Mouse (Mus musculus): ENCODE measurements around the gene Mlana. TPM values are rescaled to one million over a fixed set of nuclear protein-coding genes. Genes with fewer than 3 reads are reported as not detected.

The Mlana gene
- polyA plus RNA-seq (2011; ENCODE audit: insufficient read depth, insufficient read length, low read depth, missing spikeins) = 0.99 TPM in 1 of 2 replicates, not detected in the other

DNA sequence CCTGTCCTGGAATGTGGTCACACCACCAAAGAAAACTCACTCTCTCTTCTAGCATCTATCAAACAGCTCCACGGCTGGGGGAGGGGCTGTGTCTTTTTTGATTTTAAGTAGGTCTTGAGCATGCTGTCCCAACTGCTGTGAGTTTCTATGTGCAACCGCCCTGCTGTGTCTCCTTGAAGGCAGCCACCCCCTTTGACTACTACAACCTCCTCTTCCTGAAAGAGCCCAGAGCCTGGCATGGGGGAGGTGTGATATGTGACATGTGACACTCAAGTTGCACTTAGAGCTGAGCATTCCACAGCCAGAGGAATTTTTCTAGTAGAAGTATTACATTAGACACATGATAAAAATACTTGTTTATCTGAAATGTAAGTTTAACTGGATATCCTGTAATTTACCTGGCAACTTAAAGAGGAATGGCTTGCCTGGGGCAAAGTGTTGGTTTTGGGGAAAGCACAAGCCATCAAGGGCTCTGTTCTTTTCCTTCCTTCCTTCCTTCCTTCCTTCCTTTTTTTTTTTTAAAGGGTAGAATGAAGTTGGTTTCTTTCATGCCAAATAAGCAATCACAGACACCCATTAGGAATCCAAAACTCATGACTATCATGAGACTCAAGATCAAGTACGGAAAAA lies at the start of gene Mlana:
Gene Mlana (plus strand): TSS at position 580 of the 630 bp plus-strand sequence.
- H3K36me3 ChIP-seq (ENCODE audit: control insufficient read depth, insufficient read depth, low read length, poor library complexity, severe bottlenecking) = no peaks in the 10 kb centered on the region
- H3K4me3 ChIP-seq (ENCODE audit: low read depth, low read length) = no peak within 1 kb of the TSS
- peaks cover 3% of the 10 kb centered on the region for H3K4me1 ChIP-seq (ENCODE audit: control insufficient read depth, insufficient read depth, low read length)
- TF ChIP-seq POLR2A (IDR thresholded peaks at IDR 0.05; ENCODE audit: insufficient read depth, low read length) = no peak
- TF ChIP-seq CTCF (IDR thresholded peaks at IDR 0.05; ENCODE audit: low read depth, low read length) = no peak
- TF ChIP-seq EP300 (IDR thresholded peaks at IDR 0.05; ENCODE audit: insufficient read depth, low read depth, low read length) = no peak
- no peak within 1 kb of the TSS for H3K9ac ChIP-seq (ENCODE audit: low read depth, poor library complexity, severe bottlenecking)
- H3K9me3 ChIP-seq (replicated peaks; ENCODE audit: control insufficient read depth, insufficient read depth, low read length, poor library complexity, severe bottlenecking) = peaks cover 5% of the 10 kb centered on the region; the same call in 1 of the 2 replicates
- H3K27me3 ChIP-seq (ENCODE audit: control insufficient read depth, insufficient read depth, low read length, poor library complexity, severe bottlenecking) = no peaks in the 10 kb centered on the region
- H3K27ac ChIP-seq (ENCODE audit: insufficient read depth, low read length) = no peak within 1 kb of the TSS

DNA sequence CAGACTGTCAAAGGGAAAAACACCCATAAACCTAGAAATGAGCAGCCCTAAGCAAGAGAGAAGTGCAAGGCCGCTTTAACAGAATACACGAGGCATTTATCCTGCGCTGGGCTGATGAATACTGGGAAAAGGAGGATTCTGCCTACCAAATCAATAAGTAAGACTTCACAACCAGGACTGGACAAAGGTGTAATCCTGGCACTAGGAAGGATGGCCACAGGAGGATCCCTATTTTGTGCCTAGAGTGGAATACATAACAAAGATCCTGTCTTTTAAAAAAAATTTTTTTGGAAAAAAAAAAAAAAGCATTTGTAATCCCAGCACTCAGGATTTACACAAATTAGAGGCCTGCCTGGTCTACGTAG lies 49.1 kb upstream of the Mlana start:
- H3K4me1 ChIP-seq (ENCODE audit: control insufficient read depth, insufficient read depth, low read length) = no peaks in the 10 kb centered on the region
- H3K36me3 ChIP-seq (ENCODE audit: control insufficient read depth, insufficient read depth, low read length, poor library complexity, severe bottlenecking) = peaks cover 12% of the 10 kb centered on the region
- no peak overlapping the region for H3K4me3 ChIP-seq (ENCODE audit: low read depth, low read length)
- H3K9me3 ChIP-seq (replicated peaks; ENCODE audit: control insufficient read depth, insufficient read depth, low read length, poor library complexity, severe bottlenecking) = 0 out of 2 replicates have a peak, but pooled peaks cover 3% of the 10 kb centered on the region
- no peak overlapping the region for H3K27ac ChIP-seq (ENCODE audit: insufficient read depth, low read length)
- H3K27me3 ChIP-seq (ENCODE audit: control insufficient read depth, insufficient read depth, low read length, poor library complexity, severe bottlenecking) = no peaks in the 10 kb centered on the region
- H3K9ac ChIP-seq (ENCODE audit: low read depth, poor library complexity, severe bottlenecking) = 0 out of 2 replicates have a peak overlapping the region, but pooled peaks have one; percentile 76
- no peak for TF ChIP-seq EP300 (IDR thresholded peaks at IDR 0.05; ENCODE audit: insufficient read depth, low read depth, low read length)
- TF ChIP-seq POLR2A (IDR thresholded peaks at IDR 0.05; ENCODE audit: insufficient read depth, low read length) = no peak
- TF ChIP-seq CTCF (IDR thresholded peaks at IDR 0.05; ENCODE audit: low read depth, low read length) = no peak

DNA sequence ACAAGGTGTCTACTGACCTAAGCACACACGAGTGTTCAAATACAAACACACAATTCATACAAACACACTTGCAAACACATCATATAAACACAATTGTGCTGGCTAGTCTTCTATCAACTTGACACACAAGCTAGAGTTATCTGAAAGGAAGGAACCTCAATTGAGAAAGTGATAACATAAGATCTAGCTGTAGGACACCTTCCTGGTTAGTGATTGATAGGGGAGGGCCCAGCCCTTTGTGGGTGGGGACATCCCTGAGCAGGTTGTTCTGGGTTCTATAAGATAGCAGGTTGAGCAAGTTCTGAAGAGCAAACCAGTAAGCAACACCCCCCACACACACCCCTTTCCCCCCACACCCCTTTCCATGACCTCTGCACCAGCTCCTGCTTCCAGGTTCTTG lies 47.9 kb upstream of the Mlana start:
- no peak overlapping the region for H3K9ac ChIP-seq (ENCODE audit: low read depth, poor library complexity, severe bottlenecking)
- H3K27ac ChIP-seq (ENCODE audit: insufficient read depth, low read length) = no peak overlapping the region
- TF ChIP-seq POLR2A (IDR thresholded peaks at IDR 0.05; ENCODE audit: insufficient read depth, low read length) = no peak
- peaks cover 12% of the 10 kb centered on the region for H3K36me3 ChIP-seq (ENCODE audit: control insufficient read depth, insufficient read depth, low read length, poor library complexity, severe bottlenecking)
- H3K27me3 ChIP-seq (ENCODE audit: control insufficient read depth, insufficient read depth, low read length, poor library complexity, severe bottlenecking) = no peaks in the 10 kb centered on the region
- H3K9me3 ChIP-seq (replicated peaks; ENCODE audit: control insufficient read depth, insufficient read depth, low read length, poor library complexity, severe bottlenecking) = 0 out of 2 replicates have a peak, but pooled peaks cover 3% of the 10 kb centered on the region
- H3K4me1 ChIP-seq (ENCODE audit: control insufficient read depth, insufficient read depth, low read length) = no peaks in the 10 kb centered on the region
- H3K4me3 ChIP-seq (ENCODE audit: low read depth, low read length) = no peak overlapping the region

DNA sequence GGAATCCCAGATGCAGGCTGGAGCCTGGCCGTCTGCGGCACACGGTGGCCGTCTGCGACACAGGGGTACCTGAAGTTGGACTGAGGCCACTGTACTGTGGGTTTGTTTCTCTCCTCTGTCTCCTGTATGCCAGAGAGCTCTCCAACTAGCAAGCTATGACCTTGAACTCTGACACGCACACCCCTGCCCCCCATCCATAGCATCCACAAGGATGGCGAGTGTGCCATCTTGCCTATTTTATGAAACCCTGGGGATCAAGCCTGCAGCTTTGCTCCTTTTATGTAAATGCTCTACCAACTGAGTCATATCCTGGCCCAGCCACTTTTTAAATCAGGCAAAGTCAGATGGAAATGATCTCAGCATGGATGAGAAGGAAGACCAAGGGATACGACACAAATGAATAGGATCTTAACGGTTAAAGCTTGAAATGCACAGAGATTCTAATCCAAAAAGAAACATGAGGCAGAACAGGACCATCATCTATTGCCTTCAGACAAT lies 43.8 kb upstream of the Mlana start:
- H3K4me1 ChIP-seq (ENCODE audit: control insufficient read depth, insufficient read depth, low read length) = peaks cover 2% of the 10 kb centered on the region
- H3K36me3 ChIP-seq (ENCODE audit: control insufficient read depth, insufficient read depth, low read length, poor library complexity, severe bottlenecking) = no peaks in the 10 kb centered on the region
- TF ChIP-seq POLR2A (IDR thresholded peaks at IDR 0.05; ENCODE audit: insufficient read depth, low read length) (no peak), EP300 (IDR thresholded peaks at IDR 0.05; ENCODE audit: insufficient read depth, low read depth, low read length) (no peak), CTCF (IDR thresholded peaks at IDR 0.05; ENCODE audit: low read depth, low read length) (no peak)
- H3K4me3 ChIP-seq (ENCODE audit: low read depth, low read length) = no peak overlapping the region
- no peaks in the 10 kb centered on the region for H3K27me3 ChIP-seq (ENCODE audit: control insufficient read depth, insufficient read depth, low read length, poor library complexity, severe bottlenecking)
- peak overlapping the region; percentile 50; the same call in 1 of the 2 replicates for H3K27ac ChIP-seq (ENCODE audit: insufficient read depth, low read length)
- H3K9me3 ChIP-seq (replicated peaks; ENCODE audit: control insufficient read depth, insufficient read depth, low read length, poor library complexity, severe bottlenecking) = no peaks in the 10 kb centered on the region
- no peak overlapping the region for H3K9ac ChIP-seq (ENCODE audit: low read depth, poor library complexity, severe bottlenecking)

DNA sequence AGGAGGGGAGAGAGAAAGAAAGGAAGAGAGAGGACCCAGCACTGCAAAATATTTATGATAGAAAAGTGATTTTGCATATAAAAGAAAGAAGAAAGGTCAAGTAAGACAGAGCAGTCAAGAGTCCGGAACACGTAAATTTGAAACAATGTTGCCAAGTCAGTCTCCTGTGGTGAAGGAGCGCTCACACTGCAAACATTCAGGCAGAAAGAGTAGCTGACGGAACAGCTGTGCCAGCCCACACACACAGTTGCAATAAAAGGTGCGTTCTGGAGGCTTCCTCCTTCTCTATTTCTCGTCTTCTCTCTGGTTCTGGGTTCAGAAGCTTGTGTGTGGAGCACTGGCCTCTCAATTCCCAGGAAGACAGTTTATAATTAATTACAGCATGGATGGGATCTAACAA lies 42.5 kb upstream of the Mlana start:
- H3K4me3 ChIP-seq (ENCODE audit: low read depth, low read length) = no peak overlapping the region
- H3K4me1 ChIP-seq (ENCODE audit: control insufficient read depth, insufficient read depth, low read length) = peaks cover 2% of the 10 kb centered on the region
- no peaks in the 10 kb centered on the region for H3K36me3 ChIP-seq (ENCODE audit: control insufficient read depth, insufficient read depth, low read length, poor library complexity, severe bottlenecking)
- H3K9me3 ChIP-seq (replicated peaks; ENCODE audit: control insufficient read depth, insufficient read depth, low read length, poor library complexity, severe bottlenecking) = no peaks in the 10 kb centered on the region
- no peaks in the 10 kb centered on the region for H3K27me3 ChIP-seq (ENCODE audit: control insufficient read depth, insufficient read depth, low read length, poor library complexity, severe bottlenecking)
- H3K9ac ChIP-seq (ENCODE audit: low read depth, poor library complexity, severe bottlenecking) = peak overlapping the region; percentile 39; the same call in 1 of the 2 replicates
- H3K27ac ChIP-seq (ENCODE audit: insufficient read depth, low read length) = peak overlapping the region; percentile 90
- no peak for TF ChIP-seq CTCF (IDR thresholded peaks at IDR 0.05; ENCODE audit: low read depth, low read length)
- peak; percentile 75; the same call in 1 of the 2 replicates for TF ChIP-seq EP300 (IDR thresholded peaks at IDR 0.05; ENCODE audit: insufficient read depth, low read depth, low read length)

DNA sequence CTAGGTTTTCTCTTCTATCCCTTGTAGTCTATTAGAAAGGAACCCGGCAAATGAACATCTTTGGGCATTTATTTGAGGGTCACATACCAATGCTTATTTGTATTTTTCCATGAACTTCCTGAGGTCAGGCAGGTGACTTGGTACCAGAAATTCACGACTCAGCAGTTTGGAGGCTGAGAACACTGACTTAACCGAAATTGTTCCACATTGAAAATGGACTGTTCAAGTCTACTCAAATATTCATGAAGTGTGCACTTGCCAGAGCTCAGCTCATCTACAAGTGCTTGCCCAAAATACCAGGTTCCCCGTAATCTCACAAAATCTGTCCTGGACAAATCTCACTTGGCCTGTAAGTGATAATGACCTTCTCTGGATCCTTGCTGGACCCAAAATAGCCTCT lies 41.6 kb upstream of the Mlana start:
- H3K27me3 ChIP-seq (ENCODE audit: control insufficient read depth, insufficient read depth, low read length, poor library complexity, severe bottlenecking) = no peaks in the 10 kb centered on the region
- H3K4me1 ChIP-seq (ENCODE audit: control insufficient read depth, insufficient read depth, low read length) = peaks cover 2% of the 10 kb centered on the region
- H3K27ac ChIP-seq (ENCODE audit: insufficient read depth, low read length) = no peak overlapping the region
- H3K9me3 ChIP-seq (replicated peaks; ENCODE audit: control insufficient read depth, insufficient read depth, low read length, poor library complexity, severe bottlenecking) = no peaks in the 10 kb centered on the region
- TF ChIP-seq EP300 (IDR thresholded peaks at IDR 0.05; ENCODE audit: insufficient read depth, low read depth, low read length) (no peak), CTCF (IDR thresholded peaks at IDR 0.05; ENCODE audit: low read depth, low read length) (no peak), POLR2A (IDR thresholded peaks at IDR 0.05; ENCODE audit: insufficient read depth, low read length) (no peak)
- no peak overlapping the region for H3K4me3 ChIP-seq (ENCODE audit: low read depth, low read length)
- no peak overlapping the region for H3K9ac ChIP-seq (ENCODE audit: low read depth, poor library complexity, severe bottlenecking)
- no peaks in the 10 kb centered on the region for H3K36me3 ChIP-seq (ENCODE audit: control insufficient read depth, insufficient read depth, low read length, poor library complexity, severe bottlenecking)

Measured in ES-Bruce4 (cell line).